Mouse (Mus musculus): ENCODE measurements around the gene Lrrtm1.
A peak's percentile ranks its signal among the peaks of the same experiment; 100 is the strongest.

Lrrtm1 gene

DNA sequence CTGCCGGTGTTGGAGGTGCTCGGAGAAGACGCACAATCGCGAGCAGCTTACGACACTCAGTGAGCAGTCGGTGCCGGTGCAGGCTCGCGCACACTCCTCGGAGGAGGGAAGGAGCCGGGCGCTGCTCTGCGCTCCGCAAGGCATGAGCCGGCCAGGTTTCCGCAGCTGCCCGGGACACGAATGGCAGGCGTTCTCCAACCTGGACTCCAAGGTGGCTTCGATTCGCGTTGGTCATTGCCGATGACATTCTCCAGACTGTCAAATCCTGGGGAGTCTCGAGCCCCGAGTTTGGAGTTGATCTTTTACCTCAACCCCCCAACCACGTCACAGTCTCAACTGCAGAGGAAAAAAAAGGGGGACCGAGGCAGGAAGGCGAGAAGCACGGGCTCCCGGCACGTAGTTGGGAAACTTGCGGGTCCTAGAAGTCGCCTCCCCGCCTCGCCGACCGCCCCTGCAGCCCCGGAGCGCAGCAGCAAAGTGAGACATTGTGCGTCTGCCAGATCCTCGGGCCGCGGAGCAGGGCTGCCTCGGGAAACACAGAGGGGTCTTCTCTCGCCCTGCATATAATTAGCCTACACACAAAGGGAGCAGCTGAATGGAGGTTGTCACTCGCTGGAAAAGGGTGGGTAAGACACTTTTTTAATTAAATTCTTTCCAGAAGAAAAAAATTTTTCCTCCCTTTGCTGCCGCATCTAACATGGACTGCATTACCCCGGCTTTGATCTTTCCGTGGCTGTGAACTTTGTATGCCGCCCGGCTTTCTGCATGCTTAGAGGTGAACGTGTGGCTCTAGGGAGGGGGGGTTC lies at the start of gene Lrrtm1:
Lrrtm1 (plus strand) TSS at position 89 of the 806 bp plus-strand sequence.
- DNase-seq, result peak; percentile 80

DNA sequence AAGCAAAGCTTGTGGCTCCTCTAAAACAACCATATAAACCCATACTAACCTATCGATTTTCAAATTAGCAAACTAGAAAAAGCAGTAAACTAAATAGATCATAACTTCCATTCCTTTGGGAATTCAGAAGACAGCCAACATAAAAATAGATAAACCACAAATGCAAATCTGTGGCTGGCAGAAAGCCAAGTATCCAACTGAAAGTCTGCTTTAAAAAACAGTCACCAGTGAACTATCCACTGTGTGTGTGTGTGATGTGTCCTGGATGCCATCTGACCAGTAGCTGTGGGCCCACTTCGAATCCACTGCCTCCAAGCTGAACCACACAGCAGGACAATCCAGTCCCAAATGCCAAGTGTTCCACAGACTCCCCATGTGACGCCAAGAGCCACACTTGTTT lies 45.8 kb upstream of the Lrrtm1 start:
- peak; percentile 14 to 19 for DNase-seq

DNA sequence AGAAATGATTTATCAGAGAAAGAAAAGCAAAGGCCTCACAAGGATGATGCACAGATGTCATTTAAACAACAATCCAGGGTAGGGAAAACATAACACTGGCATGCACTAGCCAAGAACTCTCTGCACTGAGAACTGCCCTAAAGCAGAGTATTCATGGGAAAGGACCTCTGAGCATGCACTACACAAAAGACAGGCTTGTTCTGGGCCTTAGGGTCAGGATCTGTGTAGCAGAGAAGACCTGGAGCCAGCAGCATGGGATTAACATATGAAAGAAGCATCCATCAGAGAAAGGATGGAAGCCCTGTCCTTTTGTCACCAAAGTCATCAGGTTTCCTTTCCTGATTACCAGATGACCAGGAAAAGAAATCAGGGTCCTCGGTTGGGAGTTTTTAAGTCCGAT lies 43.1 kb upstream of the Lrrtm1 start:
- no peak for DNase-seq

DNA sequence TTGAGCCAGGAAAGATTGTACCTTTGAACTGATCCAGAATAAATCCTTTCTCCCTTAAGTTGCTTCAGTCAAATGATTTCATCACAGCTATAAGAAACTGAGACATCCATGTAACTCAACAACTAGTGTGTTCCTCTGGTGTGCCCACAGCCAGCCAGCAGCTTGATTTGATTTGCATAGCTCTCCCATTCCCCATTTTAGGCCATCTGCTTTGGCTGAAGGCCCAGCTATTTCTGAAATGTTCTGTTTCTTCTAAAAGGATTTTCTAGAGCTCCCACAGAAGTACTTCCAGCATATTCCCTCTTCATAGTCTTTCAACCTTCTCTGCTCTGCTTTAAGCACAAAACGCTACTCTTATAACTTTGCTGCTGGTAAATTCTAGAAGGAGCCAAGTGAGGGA lies 33.3 kb upstream of the Lrrtm1 start:
- DNase-seq, result peak; percentile 61 to 69

DNA sequence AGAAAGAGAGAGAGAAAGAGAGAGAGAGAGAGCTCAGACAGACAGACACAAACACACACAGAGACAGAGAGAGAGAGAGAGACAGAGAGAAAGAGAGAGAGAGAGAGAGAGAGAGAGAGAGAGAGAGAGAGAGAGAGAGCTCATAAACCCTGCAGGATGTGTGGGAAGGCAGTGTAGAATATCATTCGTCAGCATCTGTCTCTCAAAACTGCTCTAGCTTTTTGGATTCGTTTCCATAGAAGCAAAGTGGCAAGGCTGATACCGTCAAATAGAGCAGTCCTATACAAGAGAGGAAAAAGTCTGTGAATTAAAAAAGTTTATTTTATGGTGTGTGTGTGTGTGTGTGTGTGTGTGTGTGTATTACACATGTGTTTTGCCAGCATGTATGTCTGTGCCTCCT lies 32.6 kb upstream of the Lrrtm1 start:
- DNase-seq, result no peak

DNA sequence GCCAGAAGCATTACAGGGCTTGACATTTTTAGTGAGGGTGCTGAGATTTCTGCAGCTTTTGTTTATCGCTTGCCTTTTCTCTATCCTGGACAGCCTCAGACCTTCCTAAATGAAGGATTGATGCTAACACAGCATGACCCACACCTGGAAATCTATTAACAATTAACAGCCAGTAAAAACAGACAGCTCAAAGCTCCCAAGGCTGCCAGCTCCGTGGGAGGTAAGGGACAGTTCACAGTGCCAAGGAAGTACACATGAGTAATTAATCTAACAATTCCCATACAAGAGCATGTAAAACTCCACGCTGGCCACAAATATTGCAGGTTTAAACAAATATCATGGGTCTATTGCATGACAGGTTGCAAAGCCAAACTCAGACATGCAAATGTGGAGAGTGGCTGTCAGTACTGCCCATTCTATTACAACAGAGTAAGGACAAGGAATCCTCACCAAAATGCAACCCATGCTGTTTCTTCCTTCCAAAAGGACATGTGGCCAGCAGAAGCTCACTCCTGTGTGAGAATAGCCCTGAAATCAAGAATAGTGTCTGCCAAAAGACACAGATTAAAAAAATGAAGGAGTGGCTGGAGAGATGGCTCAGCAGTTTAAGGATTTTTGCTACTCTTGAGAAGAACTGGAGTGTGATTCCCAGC lies 28.6 kb upstream of the Lrrtm1 start:
- peak; percentile 58 to 69 for DNase-seq

DNA sequence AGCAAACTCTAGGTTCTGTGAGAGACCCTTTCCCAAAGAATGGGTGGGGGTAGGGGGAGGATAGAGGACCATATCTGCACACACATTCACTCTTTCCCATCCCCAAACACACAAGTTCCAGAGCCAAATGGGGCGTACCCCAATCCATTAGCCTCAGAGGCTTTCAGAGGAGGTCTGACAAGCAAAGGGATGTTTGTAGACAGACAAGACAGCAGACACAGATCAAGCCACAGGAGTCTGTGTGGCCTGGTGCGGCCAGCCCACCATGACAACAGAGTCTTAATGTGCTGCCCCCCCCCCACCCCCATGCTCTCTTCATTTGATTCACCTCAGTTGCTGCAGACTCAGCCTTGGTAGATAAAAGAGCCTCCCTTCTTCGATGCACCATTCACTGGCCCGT lies 27.2 kb upstream of the Lrrtm1 start:
- DNase-seq, result no peak

DNA sequence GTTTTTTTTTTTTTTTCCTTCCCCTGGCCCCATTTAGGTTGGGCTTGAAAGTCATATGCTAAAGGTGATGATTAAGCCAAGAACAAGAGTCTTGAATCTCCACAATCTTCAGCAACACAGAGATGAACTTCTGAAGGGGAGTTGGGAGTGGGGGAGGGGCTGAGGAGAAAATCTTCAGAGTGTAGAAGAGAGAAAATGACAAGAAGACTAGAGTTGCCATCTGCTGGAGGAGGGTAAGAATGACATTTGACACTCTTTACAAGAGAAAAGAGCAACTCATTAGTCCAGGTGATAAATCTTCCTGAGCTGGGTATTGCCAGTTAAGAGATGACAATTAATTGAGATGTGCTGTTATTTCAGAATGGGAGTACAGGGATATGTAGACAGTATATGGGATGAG lies 23.6 kb upstream of the Lrrtm1 start:
- DNase-seq, result peak; percentile 87 to 90

DNA sequence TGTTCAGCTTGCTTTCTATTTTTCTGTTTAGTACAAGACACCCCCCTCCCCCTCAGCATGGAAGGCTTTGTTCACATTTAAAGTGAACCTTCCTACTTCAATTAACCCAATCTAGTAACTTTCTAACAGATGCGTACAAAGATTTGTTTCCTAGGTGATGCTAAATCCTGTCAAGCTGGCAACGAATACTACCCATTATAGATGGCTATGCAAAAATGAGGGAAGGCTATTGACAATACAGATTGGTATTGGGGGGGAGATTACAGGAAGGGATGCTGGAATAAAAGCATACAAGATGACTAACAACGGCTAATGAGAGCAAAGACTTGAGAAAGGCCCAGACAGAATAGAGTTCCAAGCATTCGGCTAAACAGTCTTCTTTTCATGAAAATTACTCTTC lies 21.7 kb upstream of the Lrrtm1 start:
- DNase-seq, result no peak

DNA sequence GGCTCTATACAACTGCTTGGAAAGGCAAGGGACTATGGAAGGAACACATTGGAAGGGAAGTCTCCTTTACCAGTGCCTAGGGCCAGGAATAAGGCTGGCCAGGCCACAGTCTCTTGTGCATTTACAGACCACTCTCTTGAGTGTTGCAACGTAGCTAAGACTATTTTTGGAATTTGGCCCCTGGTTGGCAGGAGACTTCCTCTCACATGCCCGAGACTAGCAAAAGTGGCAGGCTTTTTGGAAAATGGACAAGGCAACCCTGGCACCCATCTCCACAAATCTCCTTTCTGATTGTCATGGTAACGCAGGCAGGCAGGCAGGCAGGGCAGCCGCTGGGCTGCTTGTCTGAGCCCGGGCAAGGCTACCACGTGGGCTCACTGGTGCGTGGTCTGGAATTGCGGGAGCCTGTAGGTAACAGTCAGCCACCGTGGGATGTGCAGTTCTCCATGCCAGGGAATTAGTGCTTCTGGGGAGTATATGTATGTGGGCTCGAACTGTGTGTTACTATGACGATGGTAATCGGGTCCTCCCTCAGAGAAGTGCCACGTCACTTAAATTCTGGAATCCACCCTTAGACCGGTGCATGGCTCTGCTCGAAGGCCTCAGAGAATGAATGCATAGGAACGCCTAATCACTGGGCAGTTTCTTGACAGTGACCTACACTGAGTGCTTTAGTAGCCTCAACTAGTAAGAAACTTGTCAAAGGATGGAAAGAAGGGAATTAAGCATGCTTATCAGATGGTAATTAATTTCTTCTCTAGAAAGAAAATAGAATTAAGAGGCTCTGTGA lies 19.4 kb upstream of the Lrrtm1 start:
- peak; percentile 94 for DNase-seq

DNA sequence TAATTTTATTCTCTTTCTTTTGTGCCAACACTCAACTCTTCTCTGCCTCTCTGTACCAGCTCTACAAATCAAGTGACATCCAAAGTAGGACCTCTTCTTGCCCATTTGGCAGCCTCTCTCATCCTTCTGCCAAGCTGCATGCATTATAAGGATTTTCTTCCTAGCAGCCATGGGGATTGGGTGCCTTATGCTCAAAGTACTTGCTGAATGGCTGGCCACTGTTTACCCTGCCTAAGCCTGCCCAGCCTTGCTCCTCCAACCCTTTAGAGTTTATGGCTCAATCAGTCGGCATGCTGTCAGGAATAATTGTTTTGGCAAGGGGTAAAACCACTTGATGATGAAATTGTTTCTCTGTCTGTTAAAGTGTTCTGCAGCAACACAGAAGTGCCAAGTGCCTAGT lies 2.1 kb upstream of the Lrrtm1 start:
- DNase-seq, result peak; percentile 79 to 86

DNA sequence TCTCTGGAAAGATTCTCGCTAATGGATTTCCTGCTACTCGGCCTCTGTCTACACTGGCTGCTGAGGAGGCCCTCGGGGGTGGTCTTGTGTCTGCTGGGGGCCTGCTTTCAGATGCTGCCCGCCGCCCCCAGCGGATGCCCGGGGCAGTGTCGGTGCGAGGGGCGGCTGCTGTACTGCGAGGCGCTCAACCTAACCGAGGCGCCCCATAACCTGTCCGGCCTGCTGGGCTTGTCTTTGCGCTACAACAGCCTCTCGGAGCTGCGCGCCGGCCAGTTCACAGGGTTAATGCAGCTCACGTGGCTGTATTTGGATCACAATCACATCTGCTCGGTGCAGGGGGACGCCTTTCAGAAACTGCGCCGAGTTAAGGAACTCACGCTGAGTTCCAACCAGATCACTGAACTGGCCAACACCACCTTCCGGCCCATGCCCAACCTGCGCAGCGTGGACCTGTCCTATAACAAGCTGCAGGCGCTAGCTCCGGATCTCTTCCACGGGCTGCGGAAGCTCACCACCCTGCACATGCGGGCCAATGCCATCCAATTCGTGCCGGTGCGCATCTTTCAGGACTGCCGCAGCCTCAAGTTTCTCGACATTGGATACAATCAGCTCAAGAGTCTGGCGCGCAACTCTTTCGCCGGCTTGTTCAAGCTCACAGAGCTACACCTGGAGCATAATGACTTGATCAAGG lies 1.2 kb downstream of the Lrrtm1 start:
- peak; percentile 62 to 65 for DNase-seq

DNA sequence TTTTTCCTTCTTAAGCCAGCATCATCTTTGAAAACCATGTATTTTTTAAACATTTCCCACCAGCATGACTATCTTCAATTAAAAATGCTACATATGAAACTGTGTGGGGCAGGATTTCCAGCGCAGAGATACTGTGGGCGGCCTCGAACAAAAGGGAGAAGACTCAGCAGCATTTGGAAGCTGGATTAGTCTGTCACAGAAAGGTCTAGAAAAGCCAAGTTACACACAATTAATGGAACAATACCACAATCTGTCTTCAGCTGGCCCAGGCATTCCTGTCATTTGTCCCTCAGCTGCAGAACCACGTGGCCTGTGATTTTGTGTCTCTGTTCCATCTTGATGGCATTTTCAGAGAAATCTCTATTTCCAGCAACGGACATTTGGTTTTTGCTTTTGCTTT lies 11.0 kb downstream of the Lrrtm1 start:
- no peak for DNase-seq

DNA sequence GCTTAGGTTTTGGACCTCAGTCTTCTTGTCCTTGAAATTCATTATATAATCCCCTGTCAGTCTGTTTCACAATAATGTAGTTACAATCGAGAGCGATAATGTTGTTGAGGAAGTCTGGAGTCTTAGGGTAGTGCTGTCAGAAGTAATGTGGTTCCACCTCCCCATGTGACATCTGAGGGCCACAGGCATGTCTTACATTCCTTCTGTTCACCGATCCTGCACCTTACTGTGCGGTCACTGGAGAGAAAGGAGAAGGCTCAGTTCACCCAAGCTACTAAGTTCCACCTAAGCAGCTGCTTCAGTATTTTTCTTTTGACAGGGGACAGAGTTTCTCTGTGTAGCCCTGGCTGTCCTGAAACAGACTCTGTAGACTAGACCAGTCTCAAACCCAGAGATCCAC lies 13.9 kb downstream of the Lrrtm1 start:
- DNase-seq, result no peak

DNA sequence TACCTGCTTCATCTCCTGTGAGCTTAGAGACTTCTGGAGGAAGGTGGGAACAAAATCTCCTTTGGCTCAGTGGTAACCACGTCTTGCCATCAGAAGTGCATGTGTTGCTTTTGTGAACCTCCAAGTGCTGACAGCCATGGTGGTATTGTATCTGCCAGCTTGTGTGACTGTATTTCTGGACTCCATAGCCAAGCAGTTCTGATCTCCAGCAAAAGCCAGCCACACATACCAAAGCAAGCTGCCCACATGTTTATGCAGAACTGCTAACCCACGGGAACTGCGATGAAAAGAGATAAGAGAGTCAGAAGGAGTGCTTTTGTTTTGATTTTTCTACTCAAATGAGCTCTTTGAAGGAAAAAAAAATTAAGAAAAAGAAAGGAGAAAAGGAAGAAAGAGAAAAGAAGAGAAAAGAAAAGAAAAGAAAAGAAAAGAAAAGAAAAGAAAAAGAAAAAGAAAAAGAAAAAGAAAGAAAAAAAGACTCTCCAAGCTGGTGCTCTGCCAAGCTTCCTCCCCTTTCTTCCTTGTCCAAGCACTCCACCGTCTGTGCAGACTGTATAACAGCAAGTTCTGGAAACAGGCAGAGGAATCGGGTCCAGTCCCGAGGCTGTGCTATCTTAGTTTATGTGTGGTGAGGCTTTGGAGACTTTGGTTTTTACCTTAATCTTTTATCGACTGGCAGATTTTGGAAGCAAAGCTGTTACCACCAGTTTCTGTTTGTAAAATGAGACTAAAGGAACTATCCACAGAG lies 15.0 kb downstream of the Lrrtm1 start:
- DNase-seq, result peak; percentile 69 to 70

DNA sequence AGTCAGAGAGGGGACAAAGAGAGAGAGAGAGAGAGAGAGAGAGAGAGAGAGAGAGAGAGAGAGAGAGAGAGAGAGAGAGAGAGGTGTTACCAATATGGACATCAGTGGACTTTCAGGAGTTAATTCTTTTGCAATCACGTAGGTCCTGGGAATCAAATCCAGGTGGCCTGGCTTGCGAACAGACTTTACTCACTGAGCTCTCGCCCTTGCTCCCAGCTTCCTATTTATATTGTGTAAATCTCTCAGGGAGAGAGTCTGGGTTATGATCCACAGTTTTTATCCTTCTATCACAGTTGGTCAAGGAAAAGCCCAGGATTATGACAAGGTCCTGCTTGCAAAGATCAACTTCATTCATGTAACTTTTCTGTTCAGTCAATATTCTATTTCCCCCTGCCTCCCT lies 22.7 kb downstream of the Lrrtm1 start:
- no peak for DNase-seq

DNA sequence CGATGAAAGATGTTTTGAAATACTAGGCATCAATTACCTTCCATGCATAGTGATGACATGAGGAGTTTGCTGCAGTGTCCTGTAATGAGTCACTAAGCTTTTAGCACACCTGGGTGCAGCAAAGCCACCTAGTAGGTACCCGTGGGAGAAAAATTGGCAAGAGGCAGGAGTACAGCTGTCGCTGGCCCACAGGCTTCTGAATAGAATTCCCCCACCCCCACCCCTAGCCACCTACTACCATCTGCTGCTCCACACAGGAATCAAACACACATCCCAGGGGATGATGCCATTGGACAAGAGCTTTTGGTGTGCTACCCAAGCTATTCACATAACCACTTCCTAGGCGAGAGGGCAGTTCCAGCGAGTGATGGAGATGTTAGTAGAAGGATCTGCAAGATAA lies 36.3 kb downstream of the Lrrtm1 start:
- DNase-seq, result peak; percentile 48 to 61

DNA sequence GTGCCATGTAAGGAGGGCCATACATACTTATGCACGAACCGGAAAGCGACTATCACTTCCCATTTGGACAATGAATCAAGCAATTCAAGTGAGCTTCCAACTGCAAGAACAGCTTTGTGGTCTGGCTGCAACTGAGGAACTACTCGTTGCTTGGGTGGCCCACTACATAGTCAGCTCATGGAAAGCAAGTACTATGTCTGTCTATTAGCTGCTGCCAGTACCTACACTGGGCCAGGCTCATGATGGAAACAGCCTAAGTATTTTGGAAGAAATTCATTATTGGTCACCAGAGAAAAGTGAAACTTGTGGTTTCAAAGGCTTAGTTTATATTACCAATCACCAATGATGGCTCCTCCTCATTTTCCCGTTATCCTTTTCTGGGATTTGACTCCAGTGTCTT lies 43.8 kb downstream of the Lrrtm1 start:
- no peak for DNase-seq

DNA sequence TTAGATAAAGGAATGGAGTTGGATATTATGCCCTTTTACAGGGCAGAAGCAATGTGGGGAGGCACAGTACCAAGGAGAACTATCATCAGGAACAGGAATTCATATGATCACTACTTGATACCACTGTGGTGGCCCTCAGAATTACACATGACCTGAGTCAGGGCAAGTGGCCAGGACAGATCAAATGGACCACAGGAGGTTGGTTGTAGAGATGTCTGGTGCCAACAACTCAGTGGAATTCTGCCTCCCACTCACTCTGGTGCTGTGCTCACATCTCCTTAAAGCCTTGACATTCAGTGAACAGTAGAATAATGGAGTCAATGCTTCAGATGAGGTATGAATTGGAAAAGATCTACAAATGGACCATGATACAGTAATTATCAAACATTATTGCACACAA lies 45.9 kb downstream of the Lrrtm1 start:
- peak; percentile 85 to 92 for DNase-seq

DNA sequence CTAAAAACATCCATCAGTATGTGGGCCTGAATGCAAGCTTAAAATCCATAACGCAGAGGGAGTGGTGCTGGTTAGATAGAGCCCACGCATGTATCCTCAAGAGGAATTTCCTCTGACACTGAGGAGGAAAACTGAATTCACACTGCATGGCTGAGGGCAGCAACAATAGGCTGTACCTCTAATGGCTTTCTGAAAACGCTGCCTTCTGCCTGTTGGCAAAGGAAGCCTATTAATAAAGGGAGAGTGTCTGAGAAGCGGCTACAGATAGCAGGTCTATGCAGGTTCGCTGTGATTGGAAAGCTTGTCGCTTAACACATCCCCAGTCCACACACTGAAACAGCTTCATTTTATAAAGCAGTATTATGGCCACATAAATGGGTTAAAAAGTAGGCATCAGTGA lies 48.9 kb downstream of the Lrrtm1 start:
- peak in 1 of 2 experiments; percentile 4 for DNase-seq

DNA sequence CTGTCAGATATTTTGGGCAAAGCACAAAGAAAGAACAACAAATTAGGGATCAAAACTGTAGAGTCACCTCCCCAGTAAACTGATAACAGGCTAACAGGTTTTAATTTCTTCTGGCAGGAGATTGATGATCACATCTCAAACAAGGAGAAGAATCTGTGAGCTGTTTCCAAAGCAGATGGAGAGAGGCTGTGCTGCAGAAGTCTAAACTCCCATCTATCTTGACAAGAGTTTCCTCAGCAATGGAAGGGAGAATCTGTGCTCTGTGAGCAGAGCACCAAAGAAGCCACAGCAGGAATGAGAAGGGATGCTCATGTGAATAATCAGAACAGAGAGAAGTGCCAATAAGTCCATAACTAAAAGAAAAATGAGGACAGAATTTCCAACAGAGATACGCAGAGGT lies 58.8 kb downstream of the Lrrtm1 start:
- no peak for DNase-seq

DNA sequence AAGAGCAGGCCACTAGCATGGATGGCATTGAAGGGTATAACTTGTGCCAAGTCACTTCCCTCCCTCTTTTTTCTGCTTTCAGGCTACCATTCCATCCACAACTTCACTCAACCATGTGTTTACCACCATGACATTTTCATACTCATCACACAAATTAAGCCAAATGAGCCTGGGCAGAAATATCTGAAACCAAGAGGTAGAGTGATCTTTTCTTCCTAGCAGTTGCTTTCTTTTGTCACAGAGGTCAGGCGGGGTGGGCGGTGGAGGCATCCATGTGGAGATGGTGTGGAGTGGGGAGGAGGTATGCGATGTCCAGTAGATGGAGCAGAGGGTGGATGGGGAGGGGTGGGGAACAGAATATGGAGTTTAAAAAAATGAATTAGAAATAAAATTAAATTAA lies 64.3 kb downstream of the Lrrtm1 start:
- no peak for DNase-seq
